Mouse (Mus musculus): ENCODE measurements around the gene Vwa7.

DNA sequence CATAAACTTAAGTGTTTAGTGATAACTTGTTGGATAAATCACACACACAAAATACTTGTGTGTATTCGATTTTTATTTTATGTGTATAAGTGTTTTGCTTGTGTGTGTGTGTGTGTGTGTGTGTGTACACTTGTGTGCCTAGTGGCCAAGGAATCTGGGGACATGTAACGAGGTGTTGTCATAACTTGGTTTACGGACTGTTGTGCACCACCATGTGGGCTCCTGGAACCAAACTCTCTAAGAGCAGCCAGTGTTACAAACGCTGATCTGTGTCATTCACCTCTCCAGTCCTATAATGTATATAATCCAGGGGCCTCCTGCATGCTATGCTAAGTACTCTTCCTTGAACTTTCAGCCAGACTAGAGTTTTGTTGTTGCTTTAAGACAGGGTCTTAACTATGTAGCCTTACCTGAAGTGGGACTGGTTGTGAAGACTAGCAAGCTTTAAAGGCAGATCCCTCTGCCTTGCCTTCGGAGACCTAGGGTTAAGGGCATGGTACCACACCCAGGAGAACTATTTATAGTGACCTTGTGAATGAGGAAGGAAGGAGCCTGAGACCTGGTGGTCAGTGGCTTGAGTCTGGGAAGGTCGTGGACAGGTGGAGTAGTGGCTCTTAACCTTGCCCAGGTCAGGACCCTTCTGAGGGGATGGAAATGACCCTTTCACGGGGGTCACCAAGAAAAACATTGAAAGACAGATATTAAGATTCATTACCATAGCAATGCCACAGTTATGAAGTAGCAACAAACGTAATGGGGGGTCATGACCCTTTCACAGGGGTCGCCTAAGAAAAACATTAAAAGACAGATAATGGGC is 13.1 kb upstream of the Vwa7 start:
- TF ChIP-seq CTCF (IDR thresholded peaks at IDR 0.05) = no peak
- no peak for TF ChIP-seq EP300 (IDR thresholded peaks at IDR 0.05; ENCODE audit: insufficient read depth, low read depth, low read length)

Data from heart, adult 2 months (tissue).